Mouse (Mus musculus) neutrophil, adult 5-6 weeks (primary cell): ENCODE measurements around the gene Clec4b1. TPM values are rescaled to one million over a fixed set of nuclear protein-coding genes. Genes with fewer than 3 reads are reported as not detected.
"Not testable (repeated sequence)": the region's sequence is repeated elsewhere in the genome, so short reads cannot be mapped to it uniquely, and the experiment has no call there.

Experiments
- ATAC-seq: fragments of 151-379, 151-347 bp; 2 replicates; pipeline ENCODE4 v1.8.0; 2017; ENCODE audit warnings: mild to moderate bottlenecking, moderate TSS enrichment; ENCODE audit not compliant: insufficient number of reproducible peaks, poor library complexity, low FRiP score, severe bottlenecking; ENCODE audit errors: extremely low read depth
- total RNA-seq: library from RNA; stranded (forward); fragments of 200-1000 nt; gene quantifications from 2 replicates; pipeline ENCODE4 v1.2.3, GENCODE M21; 2017

The Clec4b1 gene
- not detected in 2 replicates for total RNA-seq

- no peak for ATAC-seq
These were observed at the start of gene Clec4b1 for GRCm38 (mm10) chr6:123049742-123050372. Clec4b1 (plus strand) TSS chr6:123049962.

DNA sequence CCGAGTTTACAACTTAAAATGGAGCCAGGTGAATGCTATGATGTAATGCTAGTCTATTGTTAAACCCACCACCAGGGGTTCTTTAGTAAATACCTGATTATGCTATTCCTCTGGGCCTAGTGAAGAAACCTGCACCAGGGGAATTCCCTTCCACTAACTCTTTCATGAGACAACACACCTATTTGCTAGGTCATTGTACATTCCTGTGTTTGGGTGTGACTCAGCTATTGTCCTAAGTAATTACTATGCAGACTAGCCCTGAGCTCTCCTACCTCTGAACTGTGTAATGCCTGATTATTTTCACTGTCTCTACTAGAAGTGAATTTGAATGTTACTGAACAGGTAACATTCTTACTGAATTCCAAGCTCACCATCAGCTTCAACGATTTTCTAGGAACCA is 45.1 kb upstream of the Clec4b1 start:
- not testable (repeated sequence) for ATAC-seq

GRCm38 (mm10) chr6:123005591-123005990 is 44.2 kb upstream of the Clec4b1 start:
- ATAC-seq = peak; percentile 44; the same call in 1 of the 2 replicates

- peak; percentile 66; the same call in 1 of the 2 replicates for ATAC-seq
These were observed 45.5 kb downstream of the Clec4b1 start for GRCm38 (mm10) chr6:123095125-123095843.

- not testable (repeated sequence) for ATAC-seq
These were observed 56.4 kb downstream of the Clec4b1 start, which contains the start of gene Clec4a2 for GRCm38 (mm10) chr6:123106128-123106527. Clec4a2 (plus strand) TSS chr6:123106428.

Other genes with a start within 250 kb of the Clec4b1 start
- 315 and 331 TPM in 2 replicates for gene Slc2a3, start 248.3 kb upstream of the Clec4b1 start, total RNA-seq
- 32.8 and 38.8 TPM in 2 replicates for gene Foxj2, start 230.0 kb upstream of the Clec4b1 start, total RNA-seq
- gene C3ar1, start 193.8 kb upstream of the Clec4b1 start, total RNA-seq = 1.4 and 1.5 TPM in 2 replicates
- 33.2 and 37.3 TPM in 2 replicates for gene Necap1, start 175.5 kb upstream of the Clec4b1 start, total RNA-seq
- 15.6 and 15.8 TPM in 2 replicates for gene Clec4a1, start 128.1 kb upstream of the Clec4b1 start, total RNA-seq
- gene Clec4a3, start 97.4 kb upstream of the Clec4b1 start, total RNA-seq = 37.1 and 53.7 TPM in 2 replicates
- gene Clec4a4, start 59.6 kb upstream of the Clec4b1 start, total RNA-seq = 1.2 and 3.1 TPM in 2 replicates
- gene Clec4a2, start 56.5 kb downstream of the Clec4b1 start, total RNA-seq = 37.0 and 44.0 TPM in 2 replicates
- 0.58 and 2.1 TPM in 2 replicates for gene Clec4b2, start 122.9 kb downstream of the Clec4b1 start, total RNA-seq
- 29.6 and 30.4 TPM in 2 replicates for gene Clec4n, start 179.9 kb downstream of the Clec4b1 start, total RNA-seq
- 512 and 520 TPM in 2 replicates for gene Clec4d, start 212.1 kb downstream of the Clec4b1 start, total RNA-seq
- 180 and 189 TPM in 2 replicates for gene Clec4e, start 239.9 kb downstream of the Clec4b1 start, total RNA-seq